Mouse (Mus musculus) MEL (cell line): ENCODE results near the gene Ifi35. TPM values are rescaled to one million over a fixed set of nuclear protein-coding genes. Genes with fewer than 3 reads are reported as not detected.
A peak's percentile ranks its signal among the peaks of the same experiment; 100 is the strongest.

ENCODE experiments used
- DNase-seq: peaks from one replicate; pipeline ENCODE4 v3.0.0; 2011; ENCODE audit warnings: low read depth, low spot score
- H3K27ac ChIP-seq: 2 replicates; pipeline ENCODE4 v1.5.1; 2012; ENCODE audit warnings: low read depth, mild to moderate bottlenecking, control low read depth, low read length, moderate library complexity; ENCODE audit not compliant: control insufficient read depth
- H3K27me3 ChIP-seq, 2 experiments: fragments of 150-350 bp in 1 of 2; sonication (generic) in 1 of 2; 2 replicates each; pipeline ENCODE4 v1.6.1; 2012; ENCODE audit warnings: low read length in 2 of 2, mild to moderate bottlenecking in 2 of 2, improper control_type of control experiment in 1 of 2, moderate library complexity in 1 of 2; ENCODE audit not compliant: insufficient read depth in 2 of 2, control insufficient read depth in 1 of 2
- H3K36me3 ChIP-seq, 2 experiments: 2 replicates each; pipeline ENCODE4 v1.6.1; 2012 to 2014; ENCODE audit warnings: low read length in 2 of 2, improper control_type of control experiment in 1 of 2, inconsistent platforms in 1 of 2, mild to moderate bottlenecking in 1 of 2; ENCODE audit not compliant: insufficient read depth in 2 of 2, control insufficient read depth in 1 of 2
- H3K4me1 ChIP-seq, 2 experiments: fragments of 150-350 bp in 1 of 2; sonication (generic) in 1 of 2; 2 replicates each; pipeline ENCODE4 v1.6.1; 2012; ENCODE audit warnings: low read length in 2 of 2, improper control_type of control experiment in 1 of 2, mild to moderate bottlenecking in 1 of 2; ENCODE audit not compliant: insufficient read depth in 2 of 2, control insufficient read depth in 1 of 2
- H3K4me3 ChIP-seq, 2 experiments: fragments of 150-350 bp in 1 of 2; sonication (generic) in 1 of 2; 2 replicates each; pipeline ENCODE4 v1.5.1; 2012; ENCODE audit warnings: low read depth in 2 of 2, low read length in 2 of 2, mild to moderate bottlenecking in 2 of 2, moderate library complexity in 2 of 2, control low read depth in 1 of 2, improper control_type of control experiment in 1 of 2; ENCODE audit not compliant: control insufficient read depth in 1 of 2, insufficient read depth in 1 of 2
- H3K79me2 ChIP-seq: 2 replicates; pipeline ENCODE4 v1.6.1; 2012; ENCODE audit warnings: mild to moderate bottlenecking, low read length, moderate library complexity; ENCODE audit not compliant: control insufficient read depth, poor library complexity, insufficient read depth
- H3K9ac ChIP-seq: 2 replicates; pipeline ENCODE4 v1.6.1; 2012; ENCODE audit warnings: low read depth, mild to moderate bottlenecking, control low read depth, low read length, moderate library complexity; ENCODE audit not compliant: control insufficient read depth, poor library complexity, severe bottlenecking
- H3K9me3 ChIP-seq: fragments of 150-350 bp; sonication (generic); replicated peaks from 2 replicates; pipeline ENCODE4 v1.6.1; 2012; ENCODE audit warnings: mild to moderate bottlenecking, low read length, improper control_type of control experiment, moderate library complexity; ENCODE audit not compliant: insufficient read depth
- BHLHE40 ChIP-seq: IDR thresholded peaks from 2 replicates; pipeline ENCODE4 v1.6.1; 2012; ENCODE audit warnings: low read depth, mild to moderate bottlenecking, inconsistent platforms, low read length, improper control_type of control experiment, borderline replicate concordance
- CHD1 ChIP-seq: IDR thresholded peaks from 2 replicates; pipeline ENCODE4 v1.6.1; 2012; ENCODE audit warnings: low read depth, mild to moderate bottlenecking, inconsistent platforms, low read length, improper control_type of control experiment
- CHD2 ChIP-seq: IDR thresholded peaks from 2 replicates; pipeline ENCODE4 v1.6.1; 2011; ENCODE audit warnings: low read length, improper control_type of control experiment
- E2F4 ChIP-seq: IDR thresholded peaks from 2 replicates; pipeline ENCODE4 v1.6.1; 2011; ENCODE audit warnings: low read depth, low read length, improper control_type of control experiment, borderline replicate concordance
- ELF1 ChIP-seq: IDR thresholded peaks from 2 replicates; pipeline ENCODE4 v1.6.1; 2014; ENCODE audit warnings: low read depth, mild to moderate bottlenecking, inconsistent platforms, low read length, improper control_type of control experiment, moderate library complexity
- EP300 ChIP-seq, 2 experiments: IDR thresholded peaks; 2 replicates each; pipeline ENCODE4 v1.6.1; 2011; ENCODE audit warnings: improper control_type of control experiment in 2 of 2, low read length in 2 of 2, low read depth in 1 of 2, mild to moderate bottlenecking in 1 of 2
- GABPA ChIP-seq: IDR thresholded peaks from 2 replicates; pipeline ENCODE4 v1.6.1; 2012; ENCODE audit warnings: low read depth, mild to moderate bottlenecking, inconsistent platforms, low read length, improper control_type of control experiment, moderate library complexity
- GATA1 ChIP-seq: IDR thresholded peaks from 2 replicates; pipeline ENCODE4 v1.6.1; 2011; ENCODE audit warnings: low read depth, low read length, improper control_type of control experiment
- HCFC1 ChIP-seq: IDR thresholded peaks from 2 replicates; pipeline ENCODE4 v1.6.1; 2012; ENCODE audit warnings: low read depth, mild to moderate bottlenecking, inconsistent platforms, low read length, improper control_type of control experiment, moderate library complexity
- KAT2A ChIP-seq: conservative IDR thresholded peaks from 2 replicates; pipeline ENCODE4 v1.6.1; 2012; ENCODE audit warnings: low read depth, low read length, improper control_type of control experiment, inconsistent platforms
- MAZ ChIP-seq: IDR thresholded peaks from 2 replicates; pipeline ENCODE4 v1.6.1; 2012; ENCODE audit warnings: low read depth, mild to moderate bottlenecking, inconsistent platforms, low read length, improper control_type of control experiment
- MEF2A ChIP-seq: IDR thresholded peaks from 2 replicates; pipeline ENCODE4 v1.6.1; 2014; ENCODE audit warnings: low read depth, mild to moderate bottlenecking, inconsistent platforms, low read length, improper control_type of control experiment; ENCODE audit not compliant: poor library complexity, insufficient replicate concordance, severe bottlenecking; ENCODE audit errors: extremely low read depth
- POLR2A ChIP-seq, 2 experiments: IDR thresholded peaks; 2 replicates each; pipeline ENCODE4 v1.6.1; 2011 to 2012; ENCODE audit warnings: low read length in 2 of 2, mild to moderate bottlenecking in 2 of 2, control low read depth in 1 of 2, improper control_type of control experiment in 1 of 2, low read depth in 1 of 2, moderate library complexity in 1 of 2; ENCODE audit not compliant: control insufficient read depth in 1 of 2, insufficient read depth in 1 of 2, poor library complexity in 1 of 2
- POLR2AphosphoS2 ChIP-seq: IDR thresholded peaks from 2 replicates; pipeline ENCODE4 v1.6.1; 2011; ENCODE audit warnings: low read length, improper control_type of control experiment
- POLR2AphosphoS5 ChIP-seq: IDR thresholded peaks from 2 replicates; pipeline ENCODE4 v1.6.1; 2012; ENCODE audit warnings: low read depth, borderline replicate concordance, mild to moderate bottlenecking, inconsistent platforms, low read length, moderate library complexity, mixed read lengths
- RAD21 ChIP-seq: IDR thresholded peaks from 2 replicates; pipeline ENCODE4 v1.6.1; 2011; ENCODE audit warnings: mild to moderate bottlenecking, low read depth, low read length, improper control_type of control experiment
- TAL1 ChIP-seq: IDR thresholded peaks from 2 replicates; pipeline ENCODE4 v1.6.1; 2012; ENCODE audit warnings: mild to moderate bottlenecking, inconsistent platforms, low read length, moderate library complexity, mixed read lengths
- TBP ChIP-seq: IDR thresholded peaks from 2 replicates; pipeline ENCODE4 v1.8.0; 2011; ENCODE audit warnings: low read depth, low read length, improper control_type of control experiment
- TCF12 ChIP-seq: IDR thresholded peaks from 2 replicates; pipeline ENCODE4 v1.6.1; 2014; ENCODE audit warnings: low read depth, mild to moderate bottlenecking, inconsistent platforms, low read length, improper control_type of control experiment, moderate library complexity
- USF1 ChIP-seq: IDR thresholded peaks from 2 replicates; pipeline ENCODE4 v1.6.1; 2014; ENCODE audit warnings: low read depth, mild to moderate bottlenecking, inconsistent platforms, low read length, improper control_type of control experiment, moderate library complexity
- ZC3H11A ChIP-seq: IDR thresholded peaks from 2 replicates; pipeline ENCODE4 v1.6.1; 2012; ENCODE audit warnings: low read depth, mild to moderate bottlenecking, inconsistent platforms, low read length, improper control_type of control experiment
- ZKSCAN1 ChIP-seq: IDR thresholded peaks from 2 replicates; pipeline ENCODE4 v1.6.1; 2012; ENCODE audit warnings: low read depth, mild to moderate bottlenecking, inconsistent platforms, low read length, improper control_type of control experiment, moderate library complexity
- ZMIZ1 ChIP-seq: IDR thresholded peaks from 2 replicates; pipeline ENCODE4 v1.6.1; 2012; ENCODE audit warnings: low read depth, mild to moderate bottlenecking, inconsistent platforms, low read length, improper control_type of control experiment, moderate library complexity
- ZNF384 ChIP-seq: IDR thresholded peaks from 2 replicates; pipeline ENCODE4 v1.6.1; 2012; ENCODE audit warnings: low read depth, mild to moderate bottlenecking, inconsistent platforms, low read length, improper control_type of control experiment
- polyA plus RNA-seq, 2 experiments: library from polyadenylated mRNA; stranded (reverse) in 1 of 2; unstranded in 1 of 2; fragments of >175 nt in 1 of 2; fragments of >200 nt in 1 of 2; gene quantifications; 2 replicates each; pipeline versions ENCODE4 v1.2.1 to v1.2.4; 2012; ENCODE audit warnings: low replicate concordance in 2 of 2, low read depth in 1 of 2; ENCODE audit not compliant: insufficient read length in 2 of 2, insufficient read depth in 1 of 2, missing spikeins in 1 of 2
- total RNA-seq: library from RNA; depleted of rRNA; stranded (reverse); fragments of 300-350 nt; gene quantifications from 2 replicates; pipeline ENCODE4 v1.2.3, GENCODE M21; 2012

Gene Ifi35
- total and polyA plus RNA-seq, 3 experiments: 35.5 to 146 (median 64.4) TPM

DNA sequence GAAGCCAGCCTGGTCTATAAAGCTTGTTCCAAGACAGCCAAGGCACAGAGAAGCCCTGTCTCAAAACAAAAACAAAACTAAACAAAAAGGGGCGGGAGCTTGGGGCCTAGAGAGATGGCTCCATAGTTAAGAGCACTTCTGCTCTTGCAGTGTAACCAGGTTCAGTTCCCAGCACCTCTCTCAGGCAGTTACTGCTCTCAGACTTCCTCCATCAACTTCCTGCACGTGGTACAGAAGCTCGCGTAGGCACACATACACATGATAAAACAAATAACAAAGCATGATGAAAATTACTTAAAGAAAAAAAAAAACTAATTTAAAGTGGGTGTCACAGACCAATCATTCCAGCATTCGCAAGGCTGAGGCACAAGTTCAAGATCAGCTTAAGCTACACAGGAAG lies 28.1 kb upstream of the Ifi35 start (continued):
- no peak for TF ChIP-seq TCF12
- no peak for TF ChIP-seq GABPA
- no peak for TF ChIP-seq CHD2
- TF ChIP-seq BHLHE40: no peak
- no peak for TF ChIP-seq TBP
- TF ChIP-seq E2F4: no peak
- no peak for TF ChIP-seq KAT2A
- TF ChIP-seq POLR2A (IDR thresholded peaks at IDR 0.05; ENCODE audit: control insufficient read depth in 1 of 2, insufficient read depth in 1 of 2, low read depth in 1 of 2, low read length in 2 of 2, poor library complexity in 1 of 2): no peak
- TF ChIP-seq ZNF384: peak; percentile 50
- no peak for TF ChIP-seq ZKSCAN1

- Histone ChIP-seq H3K4me3 (peak within 1 kb of the TSS; percentile 85 to 91), H3K9me3 (no peaks in the 10 kb centered on the region), H3K4me1 (peaks cover 11 to 25% of the 10 kb centered on the region in 2 experiments), H3K79me2 (peaks cover 20% of the 10 kb centered on the region), H3K36me3 (peaks cover 0 to 20% of the 10 kb centered on the region in 2 experiments; a peak in 3 of 4 replicates), H3K27ac (peak within 1 kb of the TSS; percentile 59), H3K9ac (peak within 1 kb of the TSS; percentile 85), H3K27me3 (no peaks in the 10 kb centered on the region)
- TF ChIP-seq TBP (peak; percentile 43; the same call in 1 of the 2 replicates), ZMIZ1 (peak; percentile 85), HCFC1 (0 out of 2 replicates have a peak, but pooled peaks have one; percentile 22), USF1 (no peak)
- peak; percentile 59 for DNase-seq
These were observed 23.9 kb upstream of the Ifi35 start, which contains the start of gene Gm27029 for GRCm38 (mm10) chr11:101424105-101424851. TSS of gene Gm27029 (minus strand) at chr11:101424796.

- peaks cover 3 to 16% of the 10 kb centered on the region in 2 experiments for H3K36me3 ChIP-seq
- peak within 1 kb of the TSS; percentile 85 for H3K9ac ChIP-seq
- DNase-seq: peak; percentile 99
- peaks cover 8 to 20% of the 10 kb centered on the region in 2 experiments for H3K4me1 ChIP-seq
- H3K9me3 ChIP-seq: no peaks in the 10 kb centered on the region
- no peaks in the 10 kb centered on the region for H3K27me3 ChIP-seq
- peak within 1 kb of the TSS; percentile 59 for H3K27ac ChIP-seq
- peak within 1 kb of the TSS; percentile 85 to 91 for H3K4me3 ChIP-seq
- peaks cover 20% of the 10 kb centered on the region for H3K79me2 ChIP-seq
- TF ChIP-seq ZNF384 (no peak), USF1 (0 out of 2 replicates have a peak, but pooled peaks have one; percentile 20), MEF2A (no peak), BHLHE40 (peak; percentile 6; the same call in 1 of the 2 replicates), ZMIZ1 (no peak), TBP (peak; percentile 27; the same call in 1 of the 2 replicates), POLR2AphosphoS5 (no peak), GATA1 (no peak), KAT2A (no peak; the same call in 1 of the 2 replicates), RAD21 (no peak), TAL1 (no peak), ELF1 (peak; percentile 98), E2F4 (no peak), POLR2AphosphoS2 (0 out of 2 replicates have a peak, but pooled peaks have one; percentile 9), MAZ (peak; percentile 52; the same call in 1 of the 2 replicates), EP300 (IDR thresholded peaks at IDR 0.05; ENCODE audit: low read depth in 1 of 2, low read length in 2 of 2) (no peak; a peak in 1 of 4 replicates), ZC3H11A (no peak), CHD1 (peak; percentile 92; the same call in 1 of the 2 replicates)
These were observed 23.0 kb upstream of the Ifi35 start, which contains the start of the genes Rundc1 and Ptges3l for GRCm38 (mm10) chr11:101424925-101425813. TSS of gene Rundc1 (plus strand) at chr11:101425085. TSS of gene Ptges3l (minus strand) at chr11:101425333.
